Comparison of ENCODE assay signal across 8 mouse cellular contexts in genomic region chr10:121476190-121476967, GRCm38 (mm10). TPM values are rescaled to one million over a fixed set of nuclear protein-coding genes. Genes with fewer than 3 reads are reported as not detected.
DNase-seq lines count a peak whose midpoint lies in the region; ATAC-seq and TF ChIP-seq lines count a peak whose summit lies in the region.

Gene Rassf3, minus strand, starts transcription at chr10:121476347.

- H3K4me2 ChIP-seq in kidney, embryonic 15.5 days, result peak within 1 kb of the TSS; percentile 93

- no peaks in the 10 kb centered on the region for H3K27me3 ChIP-seq in heart, embryonic 10.5 days (ENCODE audit: insufficient read depth, poor library complexity, severe bottlenecking)
- H3K27me3 ChIP-seq in kidney, embryonic 15.5 days, result no peaks in the 10 kb centered on the region
- no peaks in the 10 kb centered on the region for H3K27me3 ChIP-seq in liver, adult 2 months (ENCODE audit: control insufficient read depth, insufficient read depth, low read length)

- H3K4me3 ChIP-seq in heart, embryonic 10.5 days, result peak within 1 kb of the TSS; percentile 97
- peak within 1 kb of the TSS; percentile 83 for H3K4me3 ChIP-seq in kidney, embryonic 15.5 days (replicated peaks)
- peak within 1 kb of the TSS; percentile 91 for H3K4me3 ChIP-seq in liver, adult 2 months (ENCODE audit: insufficient read depth, low read depth, low read length)

- peak; percentile 84 for ATAC-seq in erythroblast, adult 5-6 weeks (replicated peaks; ENCODE audit: low FRiP score, poor library complexity, severe bottlenecking)
- peak; percentile 95 for ATAC-seq in kidney, embryonic 15.5 days (replicated peaks; ENCODE audit: low FRiP score)
- peak; percentile 60 for ATAC-seq in monocyte, adult 5-6 weeks (replicated peaks; ENCODE audit: insufficient number of reproducible peaks, low FRiP score, low TSS enrichment, poor library complexity, severe bottlenecking)

- H3K79me2 ChIP-seq in liver, adult 2 months (ENCODE audit: control insufficient read depth, insufficient read depth, low read length), result peaks cover 30% of the 10 kb centered on the region; the same call in 1 of the 2 replicates

- no peaks in the 10 kb centered on the region for H3K9me3 ChIP-seq in heart, embryonic 10.5 days
- no peaks in the 10 kb centered on the region for H3K9me3 ChIP-seq in kidney, embryonic 15.5 days (replicated peaks)

- peak; percentile 71 for TF ChIP-seq POLR2A in brain, embryonic 14.5 days (IDR thresholded peaks at IDR 0.05; ENCODE audit: borderline replicate concordance, extremely low read depth, insufficient read depth, insufficient read length, poor library complexity, severe bottlenecking)
- peak; percentile 84 for TF ChIP-seq POLR2A in liver, adult 2 months (IDR thresholded peaks at IDR 0.05; ENCODE audit: extremely low read depth, insufficient read depth, low read length)

- H3K27ac ChIP-seq in heart, embryonic 10.5 days, result peak within 1 kb of the TSS; percentile 98
- H3K27ac ChIP-seq in kidney, embryonic 15.5 days, result peak within 1 kb of the TSS; percentile 88
- H3K27ac ChIP-seq in liver, adult 2 months (replicated peaks; ENCODE audit: insufficient read depth, low read depth, low read length), result peak within 1 kb of the TSS; percentile 87

- no peak for TF ChIP-seq CTCF in brain, embryonic 14.5 days (IDR thresholded peaks at IDR 0.05; ENCODE audit: borderline replicate concordance, extremely low read depth, insufficient read depth, insufficient read length)
- peak; percentile 38; the same call in 1 of the 2 replicates for TF ChIP-seq CTCF in liver, adult 2 months (IDR thresholded peaks at IDR 0.05; ENCODE audit: low read depth, low read length)

- no peaks in the 10 kb centered on the region for H3K36me3 ChIP-seq in heart, embryonic 10.5 days
- H3K36me3 ChIP-seq in kidney, embryonic 15.5 days, result no peaks in the 10 kb centered on the region
- H3K36me3 ChIP-seq in liver, adult 2 months (ENCODE audit: control insufficient read depth, insufficient read depth, low read length), result no peaks in the 10 kb centered on the region

- DNase-seq in CD4-positive, CD25-positive, alpha-beta regulatory T cell, adult 2 months (ENCODE audit: low read depth, low spot score), result peak; percentile 99
- DNase-seq in brain, embryonic 14.5 days (ENCODE audit: low read depth), result peak; percentile 95
- DNase-seq in heart, embryonic 10.5 days (ENCODE audit: low spot score), result peak; percentile 99
- DNase-seq in liver, adult 2 months (ENCODE audit: extremely low read depth, low read depth, low spot score), result peak; percentile 74
- peak; percentile 95 to 96 for DNase-seq in spleen, postnatal 36 days (ENCODE audit: low spot score in 2 of 2)

- peak within 1 kb of the TSS; percentile 87 for H3K9ac ChIP-seq in kidney, embryonic 15.5 days
- H3K9ac ChIP-seq in liver, adult 2 months (ENCODE audit: low read depth, low read length), result peak within 1 kb of the TSS; percentile 79

- H3K4me1 ChIP-seq in heart, embryonic 10.5 days, result peaks cover 48% of the 10 kb centered on the region
- peaks cover 53% of the 10 kb centered on the region for H3K4me1 ChIP-seq in kidney, embryonic 15.5 days
- peaks cover 23% of the 10 kb centered on the region for H3K4me1 ChIP-seq in liver, adult 2 months (ENCODE audit: control insufficient read depth, insufficient read depth, low read length)

- under 1% methylated on average over 60 of the region's 62 CpGs for WGBS in heart, embryonic 10.5 days
- WGBS in kidney, embryonic 15.5 days, result 2% methylated on average over 54 of the region's 62 CpGs
- 2% methylated on average over 59 of the region's 62 CpGs for WGBS in liver, adult 2 months

RNA-seq across cellular contexts. Expression of gene Rassf3, which starts in this region (rescaled TPM):
- polyA plus RNA-seq in brain, embryonic 14.5 days (2012; rRNA removed), result 5.4 and 7.3 TPM in 2 replicates
- 11.7 and 12.5 TPM in 2 replicates for total RNA-seq in erythroblast, adult 5-6 weeks (2015; ENCODE audit: low replicate concordance)
- total RNA-seq in erythroblast, adult 5-6 weeks (2017; ENCODE audit: low replicate concordance), result 7.8 and 12.7 TPM in 2 replicates
- 19.6 and 21.1 TPM in 2 replicates for polyA plus RNA-seq in heart, embryonic 10.5 days (2016; fragmentation: Nextera tagmentation; extraction: Ambion mirVana)
- polyA plus RNA-seq in kidney, embryonic 15.5 days (2015; fragmentation: Nextera tagmentation; extraction: Ambion mirVana), result 13.8 and 14.7 TPM in 2 replicates
- total RNA-seq in liver, adult 2 months (2014; rRNA removed), result 13.4 and 18.7 TPM in 2 replicates
- 20.0 and 22.2 TPM in 2 replicates for polyA plus RNA-seq in liver, adult 2 months (2012; rRNA removed)
- 80.1 to 98.6 TPM (median 93.0 TPM) in 3 replicates for total RNA-seq in monocyte, adult 5-6 weeks (2017)

Comparison
In these comparisons a context has a peak if more than half of its experiments do, and no peak if none do; other contexts are left out.
1. Peak in every context shown above with its lines: DNase-seq, ATAC-seq, H3K4me3 ChIP-seq and H3K27ac ChIP-seq.